ENCODE assay signal across 16 mouse cellular contexts in the genomic region with DNA sequence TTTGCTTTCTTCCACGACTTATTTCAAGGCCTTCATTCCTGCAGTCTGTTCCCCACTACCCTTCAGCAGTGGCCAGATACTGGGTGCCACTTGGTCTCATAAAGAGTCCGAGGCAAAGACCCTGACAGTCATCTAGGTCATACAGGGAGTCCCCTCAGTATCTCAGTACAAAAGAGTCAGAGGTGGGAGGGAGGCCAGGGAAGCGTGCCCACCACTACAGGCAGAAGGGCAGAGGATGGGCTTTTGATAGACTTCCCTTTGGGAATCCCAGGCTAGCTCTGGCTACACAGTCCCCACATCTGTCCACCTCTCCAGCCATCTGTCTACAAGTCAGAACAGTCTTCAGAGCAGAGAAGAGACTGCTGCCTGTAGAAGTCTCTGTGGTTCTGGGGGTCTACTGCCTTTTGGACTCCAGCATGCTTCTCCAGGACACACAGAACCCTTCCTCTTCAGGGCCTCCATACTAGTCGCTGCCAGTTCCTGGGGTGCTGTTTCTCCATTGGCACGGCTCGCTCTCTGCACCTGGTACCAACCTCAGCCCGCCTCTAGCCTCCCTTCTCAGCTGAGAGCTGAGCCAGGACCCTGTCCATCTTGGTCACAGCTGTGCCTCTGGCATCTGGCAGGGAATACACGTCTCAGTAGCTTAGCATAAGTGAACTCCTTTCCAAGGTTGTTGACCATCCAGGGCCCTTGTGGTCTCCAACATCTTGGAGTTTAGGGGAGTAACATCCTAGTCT. TPM values are rescaled to one million over a fixed set of nuclear protein-coding genes. Genes with fewer than 3 reads are reported as not detected.
DNase-seq lines count a peak whose midpoint lies in the region; TF ChIP-seq lines count a peak whose summit lies in the region.
"Had no signal": no experiment of that assay in that cellular context is flagged by ENCODE, and none has a peak within 500 bp of the region (broad histone marks: within the 10 kb centered on the region; RNA-seq: fewer than 3 reads in every experiment).

No protein-coding gene starts in this region.

- WGBS in cerebellum, adult 2 months, result 24% methylated on average over 8 of the region's 8 CpGs

- H3K4me1 ChIP-seq in cerebellum, adult 2 months (ENCODE audit: control insufficient read depth, insufficient read depth, low read length), result peaks cover 38% of the 10 kb centered on the region
- H3K4me1 ChIP-seq in cortical plate, adult 2 months (ENCODE audit: control insufficient read depth, insufficient read depth, low read length), result no peaks in the 10 kb centered on the region; the same call in 1 of the 2 replicates
- H3K4me1 ChIP-seq: forebrain, embryonic 12.5 days; kidney, embryonic 15.5 days; limb, embryonic 12.5 days; neural tube, embryonic 12.5 days had no signal

- TF ChIP-seq CTCF in cerebellum, adult 2 months (IDR thresholded peaks at IDR 0.05; ENCODE audit: borderline replicate concordance, insufficient read depth, low read depth, low read length), result no peak
- no peak for TF ChIP-seq CTCF in layer of hippocampus, adult 2 months (conservative IDR thresholded peaks at IDR 0.05)
- no peak for TF ChIP-seq CTCF in cortical plate, adult 2 months (IDR thresholded peaks at IDR 0.05; ENCODE audit: extremely low read depth, insufficient read depth, low read length)

- peak in 1 of 2 experiments; percentile 13 for DNase-seq in cerebellum, adult 2 months
- no peak for DNase-seq in cerebellum, postnatal 25 days
- peak; percentile 91 for DNase-seq in heart, adult 11 months
- no peak for DNase-seq in heart, adult 9 months (ENCODE audit: low spot score in 2 of 2)
- no peak for DNase-seq in layer of hippocampus, adult 2 months (ENCODE audit: low spot score in 2 of 2)
- DNase-seq in layer of hippocampus, postnatal 36 days, result no peak
- no peak for DNase-seq in right cerebral cortex, postnatal 10 days (ENCODE audit: low spot score in 2 of 2)
- DNase-seq: heart, postnatal 14 days; lung, postnatal 14 days; right cerebral cortex, postnatal 25 days had no signal

- no peaks in the 10 kb centered on the region for H3K27me3 ChIP-seq in cerebellum, adult 2 months (ENCODE audit: control insufficient read depth, insufficient read depth, low read length)
- H3K27me3 ChIP-seq: forebrain, embryonic 12.5 days; kidney, embryonic 15.5 days; limb, embryonic 12.5 days; liver, embryonic 15.5 days; neural tube, embryonic 12.5 days had no signal

- peak overlapping the region; percentile 51; the same call in 1 of the 2 replicates for H3K27ac ChIP-seq in cerebellum, adult 2 months (ENCODE audit: insufficient read depth, low read length)
- H3K27ac ChIP-seq in layer of hippocampus, adult 2 months, result peak overlapping the region; percentile 54; the same call in 1 of the 2 replicates
- H3K27ac ChIP-seq in cortical plate, adult 2 months (ENCODE audit: insufficient read depth, low read length), result peak overlapping the region; percentile 33; the same call in 1 of the 2 replicates
- H3K27ac ChIP-seq: forebrain, embryonic 12.5 days; limb, embryonic 12.5 days; liver, embryonic 15.5 days; neural tube, embryonic 12.5 days had no signal

- no peak overlapping the region for H3K4me3 ChIP-seq in cerebellum, adult 2 months (replicated peaks; ENCODE audit: insufficient read depth, low read depth, low read length)
- H3K4me3 ChIP-seq in layer of hippocampus, adult 2 months, result no peak overlapping the region
- H3K4me3 ChIP-seq in cortical plate, adult 2 months (ENCODE audit: insufficient read depth, low read length), result no peak overlapping the region
- H3K4me3 ChIP-seq: forebrain, embryonic 12.5 days; kidney, embryonic 15.5 days; limb, embryonic 12.5 days; liver, embryonic 15.5 days; neural tube, embryonic 12.5 days had no signal

- no peak for TF ChIP-seq POLR2A in cerebellum, adult 2 months (IDR thresholded peaks at IDR 0.05; ENCODE audit: borderline replicate concordance, insufficient read depth, low read length)
- no peak for TF ChIP-seq POLR2A in cortical plate, adult 2 months (IDR thresholded peaks at IDR 0.05; ENCODE audit: extremely low read depth, insufficient read depth, low read length)

RNA-seq across cellular contexts. Expression of a gene that starts 9.0 kb away (rescaled TPM):
- 8.2 and 10.2 TPM in 2 replicates for polyA plus RNA-seq in cerebellum, adult 2 months (2012; rRNA removed)
- 1 to 10 TPM; 2.1 to 2.6 TPM for total RNA-seq in layer of hippocampus, adult 2 months (2021)
- total RNA-seq in layer of hippocampus, postnatal 36 days (2021), result 1 to 10 TPM; 2.4 to 4.3 TPM
- 1.6 and 1.8 TPM in 2 replicates for polyA plus RNA-seq in cortical plate, adult 2 months (2012; rRNA removed)

RNA-seq across cellular contexts. Expression of a gene that starts 35.8 kb away (rescaled TPM):
- 32.8 and 33.1 TPM in 2 replicates for polyA plus RNA-seq in cerebellum, adult 2 months (2012; rRNA removed)
- total RNA-seq in layer of hippocampus, adult 2 months (2021), result 10 to 100 TPM; 24.0 to 29.5 TPM
- total RNA-seq in layer of hippocampus, postnatal 36 days (2021), result 10 to 100 TPM; 25.7 to 26.3 TPM
- 24.8 TPM in 2 replicates for polyA plus RNA-seq in cortical plate, adult 2 months (2012; rRNA removed)

RNA-seq across cellular contexts. Expression of a gene that starts 52.4 kb away (rescaled TPM):
- polyA plus RNA-seq in cerebellum, adult 2 months (2012; rRNA removed), result 36.8 and 39.3 TPM in 2 replicates
- total RNA-seq in layer of hippocampus, adult 2 months (2021), result 10 to 100 TPM; 19.9 to 24.5 TPM
- 10 to 100 TPM; 19.3 to 20.6 TPM for total RNA-seq in layer of hippocampus, postnatal 36 days (2021)
- polyA plus RNA-seq in cortical plate, adult 2 months (2012; rRNA removed), result 31.7 and 32.6 TPM in 2 replicates
